Mouse (Mus musculus): Measurements from ENCODE around the gene Plp2.

The Plp2 gene

DNA sequence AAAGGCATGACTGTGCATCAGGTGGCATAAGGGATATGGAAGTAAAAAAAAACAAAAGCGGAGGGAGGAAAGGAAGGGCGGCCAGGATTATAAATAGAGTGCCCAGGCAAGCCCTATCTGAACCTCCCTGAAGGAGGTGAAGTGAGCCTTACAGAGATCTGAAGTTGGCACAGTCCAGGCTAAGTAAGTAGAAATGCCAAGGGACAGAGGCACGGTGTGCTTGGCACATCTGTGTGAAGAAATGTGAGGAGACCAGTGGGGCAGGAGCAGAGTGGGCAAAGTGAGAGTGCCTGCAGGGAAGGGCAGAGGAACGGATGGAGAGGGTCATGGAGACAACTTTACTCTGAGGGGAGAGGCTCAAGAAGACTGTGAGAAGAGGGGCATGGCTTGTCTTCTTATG lies 10.1 kb downstream of the Plp2 start:
- DNase-seq (ENCODE audit: low spot score): no peak

DNA sequence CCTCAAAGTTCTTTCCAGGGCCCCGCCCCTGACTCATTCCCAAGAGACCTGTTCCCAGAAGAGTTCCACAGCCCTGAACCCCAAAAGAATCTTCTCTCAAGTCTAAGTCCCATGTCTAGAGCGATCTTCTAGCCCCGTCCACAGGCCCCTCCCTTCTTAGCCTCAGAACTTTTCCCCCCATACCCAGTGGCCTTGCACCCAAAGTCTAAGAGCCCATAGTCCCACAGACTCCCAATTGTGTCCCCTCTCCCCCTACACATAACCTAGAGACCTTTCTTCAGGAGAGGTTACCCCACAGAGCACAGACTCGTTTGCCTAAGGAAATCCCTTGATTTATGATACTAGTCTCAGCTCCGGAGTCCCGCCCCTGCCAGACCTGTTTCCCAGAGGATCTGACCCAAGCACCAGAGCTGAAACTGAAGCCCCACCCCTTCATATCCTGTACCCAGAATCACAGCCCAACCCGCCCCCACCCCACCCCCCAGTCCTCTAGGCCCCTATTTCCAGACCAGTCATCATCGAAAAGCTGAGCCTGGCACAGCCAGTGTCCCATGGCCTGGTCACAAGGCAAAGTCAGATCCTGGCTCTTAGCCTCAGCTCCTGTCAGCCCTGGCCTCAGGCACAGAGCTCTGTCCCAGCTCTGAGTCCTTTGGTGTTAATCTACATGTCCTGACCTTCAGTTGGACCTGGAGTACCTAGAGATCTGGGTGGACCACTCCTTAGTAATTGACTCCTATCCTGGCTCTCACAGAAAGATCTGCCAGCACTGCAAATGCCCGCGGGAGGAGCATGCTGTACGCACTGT lies 12.2 kb downstream of the Plp2 start:
- no peak for DNase-seq (ENCODE audit: low spot score)

DNA sequence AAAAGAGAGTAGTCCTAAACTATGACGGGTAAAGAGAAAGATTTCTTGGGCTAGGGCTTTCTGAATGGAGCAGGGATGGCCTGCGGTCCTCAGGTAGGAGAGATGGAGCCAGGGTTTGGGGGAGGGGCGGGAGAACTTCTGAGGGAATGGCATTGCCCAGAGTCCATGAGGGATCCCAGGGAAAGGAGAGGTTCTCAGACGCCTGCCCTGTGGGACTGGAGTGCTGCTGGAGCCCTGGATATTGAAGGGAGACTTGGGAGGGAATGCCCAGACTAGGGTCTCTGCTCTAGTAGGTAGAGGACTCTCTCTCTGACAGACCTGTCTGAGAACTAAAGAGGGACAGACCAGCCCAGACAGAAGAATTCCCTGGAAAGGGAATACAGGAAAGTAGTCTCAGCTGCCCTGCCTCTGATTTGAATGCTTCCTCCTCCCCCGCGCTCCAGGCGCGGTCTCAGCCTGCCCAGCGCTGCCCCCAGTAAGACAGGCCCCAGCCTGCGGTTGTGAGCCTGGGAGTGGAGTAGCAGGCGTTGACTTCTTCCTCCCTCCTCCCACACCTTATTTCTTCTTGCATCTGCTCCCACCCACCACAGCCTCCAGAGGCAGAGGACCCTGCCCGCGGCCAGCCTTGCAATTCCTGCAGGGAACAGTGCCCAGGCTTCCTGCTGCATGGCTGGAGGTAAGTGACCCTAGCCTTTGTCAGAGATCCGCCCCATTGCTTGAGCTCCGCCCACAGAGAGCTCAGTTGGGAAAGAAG lies 13.0 kb downstream of the Plp2 start:
- DNase-seq (ENCODE audit: low spot score): no peak

DNA sequence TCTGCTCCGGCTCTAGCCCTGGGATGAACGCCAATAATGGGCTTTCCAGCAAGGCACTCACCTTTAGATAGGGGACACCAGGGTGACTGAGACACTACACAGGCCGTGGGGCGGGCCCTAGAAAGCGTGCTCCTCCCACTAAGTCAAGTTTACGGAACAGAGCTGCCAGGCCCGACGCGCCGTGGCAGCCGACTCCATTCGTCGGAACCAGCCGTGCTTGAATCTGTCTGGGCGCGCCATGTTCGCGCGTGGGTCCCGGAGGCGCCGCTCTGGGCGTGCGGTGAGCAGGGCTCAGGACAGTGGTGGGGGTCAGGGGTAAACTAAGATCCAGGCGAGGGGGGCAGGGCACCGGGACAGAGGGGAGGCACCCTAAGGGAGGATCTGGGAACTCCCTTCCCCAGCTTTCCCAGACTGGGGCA lies 14.0 kb downstream of the Plp2 start, which contains the start of gene Prickle3:
Gene Prickle3, plus strand, starts transcription at position 40 of the 419 bp plus-strand sequence.
- no peak for DNase-seq (ENCODE audit: low spot score)

DNA sequence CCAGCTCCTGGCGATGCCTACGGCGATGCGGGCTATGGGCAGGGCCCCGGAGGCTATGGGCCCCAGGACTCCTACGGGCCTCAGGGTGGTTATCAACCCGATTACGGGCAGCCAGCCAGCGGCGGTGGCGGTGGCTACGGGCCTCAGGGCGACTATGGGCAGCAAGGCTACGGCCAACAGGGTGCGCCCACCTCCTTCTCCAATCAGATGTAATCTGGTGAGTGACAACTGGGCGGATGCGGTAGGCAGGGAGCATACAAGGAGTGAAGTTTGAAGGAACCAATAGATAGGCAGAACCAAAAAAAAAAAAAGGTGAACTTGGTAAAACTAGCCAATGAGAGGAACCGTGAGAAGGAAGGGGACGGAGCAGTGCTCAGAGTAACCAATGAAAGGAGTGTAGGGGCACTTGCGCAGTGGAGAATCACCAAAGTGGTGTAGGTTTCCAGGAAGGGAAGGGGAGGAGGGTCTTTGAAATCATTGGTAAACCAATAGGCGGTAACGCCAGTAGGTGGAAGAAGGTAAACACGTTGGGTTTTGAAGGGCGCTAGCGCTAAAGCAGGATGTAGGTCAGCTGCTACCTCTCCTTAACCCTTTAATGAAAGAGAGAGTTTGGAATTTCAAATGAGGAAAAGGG lies 22.4 kb downstream of the Plp2 start:
- DNase-seq (ENCODE audit: low spot score): peak; percentile 82

DNA sequence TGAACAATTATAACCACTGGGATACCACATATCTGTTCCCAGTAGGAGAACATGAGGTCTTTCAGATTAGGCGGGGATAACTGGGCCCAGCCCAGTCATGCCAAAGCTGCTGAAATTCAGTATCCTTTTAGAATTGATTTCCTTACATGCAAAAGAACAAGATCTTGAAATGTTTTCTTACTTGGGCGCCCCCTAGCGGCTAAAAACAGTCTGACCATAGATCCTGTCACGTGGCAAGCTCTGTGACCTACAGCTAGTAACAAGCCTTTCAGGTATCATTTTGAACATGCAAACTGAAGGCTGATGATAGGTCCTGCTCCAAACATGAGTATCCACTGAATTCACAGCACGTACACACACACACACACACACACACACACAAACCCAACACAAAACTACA lies 25.8 kb downstream of the Plp2 start:
- peak; percentile 76 for DNase-seq (ENCODE audit: low spot score)

DNA sequence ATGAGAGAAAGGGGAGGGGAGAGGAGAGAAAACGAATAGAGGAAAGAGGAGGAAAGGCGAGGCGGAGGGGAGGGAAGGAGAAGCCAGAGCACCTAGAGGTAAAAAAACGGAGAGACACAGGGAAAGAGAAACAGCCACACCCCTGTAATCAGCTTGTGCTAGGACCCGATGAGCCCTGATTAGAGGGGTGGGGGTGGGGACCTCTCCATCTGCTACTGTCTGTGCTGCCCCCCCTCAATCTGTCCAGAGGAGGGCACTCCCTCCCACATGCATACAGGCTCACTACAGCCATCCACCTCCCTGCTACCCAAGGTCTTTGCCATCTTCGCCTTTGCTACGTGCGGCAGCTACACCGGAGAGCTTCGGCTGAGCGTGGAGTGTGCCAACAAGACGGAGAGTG lies 30.4 kb downstream of the Plp2 start:
- DNase-seq (ENCODE audit: low spot score): no peak

DNA sequence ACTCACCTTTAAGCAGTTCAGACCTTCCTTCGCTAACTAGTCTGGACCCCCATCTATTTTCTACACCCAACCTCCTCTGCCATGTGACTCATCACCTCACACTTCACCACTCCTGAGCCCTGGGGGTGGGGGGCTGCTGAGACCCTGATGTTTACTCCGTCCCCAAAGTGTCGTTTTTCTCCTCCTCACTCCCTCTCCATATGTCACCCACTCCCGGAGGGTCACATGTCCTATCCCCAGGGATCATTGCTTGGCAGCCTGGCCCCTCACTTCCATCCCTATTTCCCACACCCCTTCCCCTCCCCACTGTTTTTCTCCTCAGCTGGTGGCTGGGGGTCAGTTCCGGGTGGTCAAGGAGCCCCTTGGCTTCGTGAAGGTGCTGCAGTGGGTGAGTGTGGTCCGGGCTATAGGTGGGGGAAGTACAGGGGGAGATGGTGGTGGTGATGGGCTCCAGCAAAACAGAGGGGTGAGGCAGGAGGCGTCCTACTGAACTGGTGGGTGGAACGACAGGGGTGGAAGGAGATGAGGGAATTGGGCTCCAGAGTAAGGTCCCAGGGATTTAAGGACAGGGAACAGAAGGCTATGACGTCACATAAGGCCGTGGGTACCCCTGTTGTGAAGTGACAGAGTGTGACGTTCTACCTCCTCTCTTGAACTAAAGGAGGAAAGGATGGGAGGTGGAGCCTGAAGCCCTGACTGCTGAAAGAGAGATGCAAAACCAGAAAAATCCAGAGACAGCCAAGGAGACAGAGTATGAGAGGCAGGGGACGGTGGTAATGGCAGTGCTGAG lies 31.5 kb downstream of the Plp2 start:
- no peak for DNase-seq (ENCODE audit: low spot score)

DNA sequence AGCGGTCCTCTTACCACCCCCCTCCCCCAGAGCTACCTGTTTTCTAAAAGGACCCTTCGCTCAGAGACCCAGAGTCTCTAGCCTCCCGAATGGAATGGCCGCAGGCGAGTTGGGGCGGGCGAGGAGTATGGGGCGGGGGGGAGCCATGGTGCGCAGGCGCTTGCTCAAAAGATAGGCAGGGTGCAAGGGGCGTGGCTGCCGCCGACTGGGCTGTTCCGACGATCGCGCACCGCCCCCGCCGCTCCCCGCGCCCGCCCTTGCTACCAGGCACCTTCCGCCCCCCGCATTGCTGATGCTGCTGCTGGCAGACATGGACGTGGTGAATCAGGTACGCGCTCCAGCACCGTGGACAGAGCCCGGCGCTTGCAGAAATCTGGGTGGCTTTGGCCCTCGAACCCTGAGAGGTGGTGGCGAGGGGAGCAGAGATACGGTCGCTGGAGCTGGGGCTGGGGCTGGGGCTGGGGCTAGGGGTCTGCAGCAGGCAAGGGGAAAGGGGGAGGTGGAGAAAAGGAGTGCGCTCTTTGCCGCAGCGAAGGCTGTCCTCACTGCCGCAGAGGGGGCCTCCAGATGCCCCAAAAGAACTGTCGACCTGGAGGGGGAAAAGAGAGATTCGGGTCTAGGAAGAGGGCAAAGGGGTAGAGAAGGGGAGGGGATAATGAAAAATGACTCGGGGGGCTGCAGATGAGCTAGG lies 32.6 kb downstream of the Plp2 start, which contains the start of gene Syp:
Gene Syp, plus strand, starts transcription at position 71 of the 691 bp plus-strand sequence.
- DNase-seq (ENCODE audit: low spot score): peak; percentile 69

DNA sequence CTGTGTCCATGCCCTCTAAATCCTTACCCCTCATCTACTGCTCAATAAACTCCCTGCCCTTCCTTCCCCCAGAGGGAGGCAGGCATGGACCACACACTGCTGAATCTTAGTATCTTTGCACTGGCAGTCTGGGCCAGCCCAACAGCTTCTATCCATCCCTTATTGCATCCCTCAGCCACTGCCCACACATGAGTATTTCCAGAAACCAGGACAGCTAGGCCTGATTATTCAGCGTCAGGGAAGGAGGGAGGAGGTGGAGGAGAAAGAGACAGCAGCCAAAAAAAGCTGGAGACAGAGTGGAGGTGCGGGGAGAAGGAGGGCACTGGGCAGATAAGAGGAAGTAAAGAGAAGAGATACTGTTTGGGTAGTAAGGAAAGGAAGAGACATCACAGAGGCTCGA lies 36.1 kb downstream of the Plp2 start:
- no peak for DNase-seq (ENCODE audit: low spot score)

DNA sequence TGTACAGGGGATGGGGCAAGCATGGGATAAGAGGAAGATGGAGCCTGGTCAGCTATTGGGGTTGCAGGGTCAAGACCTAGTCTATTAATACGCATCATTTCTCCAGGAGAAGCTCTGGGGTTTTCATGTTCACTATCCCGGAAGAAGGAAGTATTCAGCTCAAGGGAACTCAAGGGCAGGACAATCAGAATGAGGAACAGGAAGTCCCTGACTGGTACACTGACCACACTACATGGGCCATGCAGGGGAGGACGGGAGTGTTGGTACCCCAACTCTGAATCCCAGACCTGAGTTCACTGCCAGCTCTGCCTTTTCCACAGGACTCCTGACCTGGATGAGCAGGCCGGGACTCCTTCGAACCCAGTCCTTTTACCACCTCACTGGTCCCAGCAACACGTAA lies 38.6 kb downstream of the Plp2 start:
- no peak for DNase-seq (ENCODE audit: low spot score)

Measured in c-Kit-positive CD71-positive TER-119-positive erythroid progenitor cells, embryonic 14.5 days (primary cell).